Mouse (Mus musculus): ENCODE data around the gene Necap2.

DNA sequence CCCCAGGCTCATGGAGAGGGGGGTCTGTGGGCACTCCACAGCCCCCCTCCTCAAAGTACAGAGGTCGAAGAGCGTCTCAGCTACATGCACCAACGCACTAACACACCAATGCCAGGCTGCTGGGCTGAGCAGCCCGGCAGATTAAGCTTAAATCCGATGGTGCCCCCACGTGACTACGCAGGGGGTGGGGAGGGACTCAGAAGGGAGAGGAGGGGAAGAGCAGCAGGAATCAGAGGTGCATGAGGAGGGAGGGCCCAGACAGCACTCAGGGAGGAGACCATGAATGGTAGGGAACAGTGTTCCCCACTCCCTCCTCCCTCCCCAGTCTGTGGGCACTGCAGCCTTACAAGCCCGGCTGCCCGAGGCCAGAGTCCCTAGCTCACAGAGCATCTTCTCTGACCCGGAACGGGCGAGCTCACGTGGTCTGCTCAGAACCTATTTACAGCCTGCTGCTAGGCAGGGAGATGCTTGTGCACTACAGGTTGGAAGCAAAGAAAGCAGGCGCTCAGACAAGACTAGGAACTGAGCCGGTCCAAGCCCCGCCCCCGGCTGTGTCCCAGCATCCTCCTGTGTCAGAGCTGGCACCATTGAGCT, 24.5 kb downstream of the Necap2 start:
- TF ChIP-seq POLR2A (IDR thresholded peaks at IDR 0.05; ENCODE audit: insufficient read length, low read depth), result no peak
- TF ChIP-seq TCF12 (IDR thresholded peaks at IDR 0.05; ENCODE audit: insufficient read depth, poor library complexity, severe bottlenecking), result no peak
- no peak for TF ChIP-seq USF1 (IDR thresholded peaks at IDR 0.05; ENCODE audit: low read depth)
- TF ChIP-seq MAX (IDR thresholded peaks at IDR 0.05; ENCODE audit: low read depth), result no peak
- TF ChIP-seq MYOD1 (IDR thresholded peaks at IDR 0.05; ENCODE audit: control insufficient read depth in 1 of 3, insufficient read length in 2 of 3, low read depth in 2 of 3), result no peak
- no peak for TF ChIP-seq POLR2AphosphoS2 (IDR thresholded peaks at IDR 0.05; ENCODE audit: insufficient read length, low read depth)
- no peak for TF ChIP-seq SRF (IDR thresholded peaks at IDR 0.05; ENCODE audit: control insufficient read depth, insufficient read length, low read depth)
- no peak for TF ChIP-seq MYOG (IDR thresholded peaks at IDR 0.05; ENCODE audit: control insufficient read depth in 1 of 3, insufficient read depth in 1 of 3, insufficient read length in 2 of 3, low read depth in 2 of 3)
- TF ChIP-seq E2F4 (IDR thresholded peaks at IDR 0.05; ENCODE audit: insufficient read depth), result no peak
- TF ChIP-seq TCF3 (IDR thresholded peaks at IDR 0.05; ENCODE audit: insufficient read length, low read depth), result no peak
